Mouse (Mus musculus): ENCODE results near the gene Hist1h3g.
"Not testable (repeated sequence)": the region's sequence is repeated elsewhere in the genome, so short reads cannot be mapped to it uniquely, and the experiment has no call there.

DNA sequence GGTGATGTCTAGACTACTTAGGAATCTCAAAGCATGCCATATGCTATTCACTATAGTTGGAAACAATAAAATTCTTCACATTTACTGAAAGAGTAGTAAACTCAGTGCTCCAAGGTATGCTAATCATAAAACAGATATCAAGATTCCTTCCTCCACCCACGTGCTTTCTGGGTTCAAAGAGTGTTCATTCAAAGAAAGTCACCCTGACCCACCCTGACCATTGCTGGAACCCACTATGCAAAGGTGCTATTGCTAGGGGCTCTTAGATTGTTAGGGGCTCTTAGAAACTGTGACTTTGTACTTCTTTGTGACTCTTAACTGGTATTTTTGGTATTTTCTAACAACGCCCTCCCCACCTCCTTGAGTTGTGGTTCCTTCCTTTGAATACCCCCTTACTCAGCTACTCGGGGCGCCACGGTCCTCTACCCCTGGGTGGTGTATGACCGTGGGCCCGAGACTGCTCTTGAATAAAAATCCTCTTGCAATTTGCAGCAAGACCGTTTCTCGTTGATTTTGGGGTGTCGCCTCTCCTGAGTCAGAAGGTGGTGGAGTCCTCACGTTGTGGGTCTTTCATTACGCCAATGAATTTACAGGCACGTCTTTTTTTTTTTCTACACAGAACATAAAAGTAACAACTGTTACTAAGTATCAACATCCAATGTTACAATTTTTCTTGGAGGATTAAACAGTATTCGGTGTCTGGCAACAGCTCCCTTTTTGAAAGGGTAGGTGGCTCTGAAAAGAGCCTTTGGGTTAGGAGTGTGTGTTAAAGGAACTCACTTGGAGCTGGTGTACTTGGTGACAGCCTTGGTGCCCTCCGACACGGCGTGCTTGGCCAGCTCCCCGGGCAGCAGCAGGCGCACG is 38.0 kb downstream of the Hist1h3g start:
- not testable (repeated sequence) for TF ChIP-seq CTCF (conservative IDR thresholded peaks at IDR 0.05; ENCODE audit: low read length); NANOG (IDR thresholded peaks at IDR 0.05; ENCODE audit: borderline replicate concordance, low read length)

Measured in E14TG2a.4 (cell line).